Mouse (Mus musculus): ENCODE data around the gene Tm7sf2.
"Not testable (repeated sequence)": the region's sequence is repeated elsewhere in the genome, so short reads cannot be mapped to it uniquely, and the experiment has no call there.

Gene Tm7sf2

GRCm38 (mm10) chr19:6044102-6044501 lies 24.1 kb downstream of the Tm7sf2 start:
- not testable (repeated sequence) for DNase-seq (ENCODE audit: low spot score)

- no peak for DNase-seq (ENCODE audit: low spot score)
Measured at GRCm38 (mm10) chr19:6042293-6042692, 25.9 kb downstream of the Tm7sf2 start.

GRCm38 (mm10) chr19:6040002-6040401 lies 28.2 kb downstream of the Tm7sf2 start:
- no peak for DNase-seq (ENCODE audit: low spot score)

- no peak for DNase-seq (ENCODE audit: low spot score)
Measured at GRCm38 (mm10) chr19:6038326-6038725, 29.8 kb downstream of the Tm7sf2 start.

- no peak for DNase-seq (ENCODE audit: low spot score)
Measured at GRCm38 (mm10) chr19:6037695-6038094, 30.5 kb downstream of the Tm7sf2 start.

GRCm38 (mm10) chr19:6035966-6036585 lies 32.1 kb downstream of the Tm7sf2 start:
- no peak for DNase-seq (ENCODE audit: low spot score)

GRCm38 (mm10) chr19:6030520-6031280 lies 37.5 kb downstream of the Tm7sf2 start:
- DNase-seq (ENCODE audit: low spot score), result no peak

GRCm38 (mm10) chr19:6029426-6029825 lies 38.7 kb downstream of the Tm7sf2 start:
- DNase-seq (ENCODE audit: low spot score), result no peak

GRCm38 (mm10) chr19:6028991-6029390 lies 39.2 kb downstream of the Tm7sf2 start:
- no peak for DNase-seq (ENCODE audit: low spot score)

GRCm38 (mm10) chr19:6023930-6024329 lies 44.2 kb downstream of the Tm7sf2 start:
- DNase-seq (ENCODE audit: low spot score), result no peak

GRCm38 (mm10) chr19:6023059-6023458 lies 45.1 kb downstream of the Tm7sf2 start:
- DNase-seq (ENCODE audit: low spot score), result no peak

- DNase-seq (ENCODE audit: low spot score), result no peak
Measured at GRCm38 (mm10) chr19:6020276-6020675, 47.9 kb downstream of the Tm7sf2 start.

GRCm38 (mm10) chr19:6018142-6019089 lies 49.8 kb downstream of the Tm7sf2 start:
- DNase-seq (ENCODE audit: low spot score), result peak; percentile 65

GRCm38 (mm10) chr19:6016532-6016931 lies 51.6 kb downstream of the Tm7sf2 start:
- DNase-seq (ENCODE audit: low spot score), result no peak

- peak; percentile 70 for DNase-seq (ENCODE audit: low spot score)
Measured at GRCm38 (mm10) chr19:6015511-6016315, 52.5 kb downstream of the Tm7sf2 start, which contains the start of gene Capn1. Gene Capn1, minus strand, starts transcription at chr19:6015897.

GRCm38 (mm10) chr19:6014991-6015510 lies 53.1 kb downstream of the Tm7sf2 start:
- DNase-seq (ENCODE audit: low spot score), result peak; percentile 13

GRCm38 (mm10) chr19:6013691-6014090 lies 54.5 kb downstream of the Tm7sf2 start:
- no peak for DNase-seq (ENCODE audit: low spot score)
